ENCODE assay signal across 9 mouse cellular contexts in the genomic region with DNA sequence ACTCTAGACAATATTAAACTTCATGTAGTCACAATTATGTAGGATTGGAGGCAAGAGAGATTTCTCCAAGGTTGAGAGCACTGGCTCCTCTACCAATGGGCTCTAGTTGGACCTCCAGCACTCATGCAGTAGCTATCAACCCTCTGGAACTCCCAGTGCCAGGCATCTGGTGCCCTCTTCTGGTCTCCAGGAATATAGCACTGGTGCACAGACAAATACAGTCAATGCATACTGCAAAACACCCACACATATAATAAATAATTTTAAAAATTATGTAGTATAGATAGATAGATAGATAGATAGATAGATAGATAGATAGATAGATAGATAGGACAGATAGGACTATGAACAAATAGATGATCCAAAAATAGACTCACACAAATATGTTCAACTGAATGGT. TPM values are rescaled to one million over a fixed set of nuclear protein-coding genes. Genes with fewer than 3 reads are reported as not detected.
DNase-seq lines count a peak whose midpoint lies in the region; ATAC-seq and TF ChIP-seq lines count a peak whose summit lies in the region.
"Had no signal": no experiment of that assay in that cellular context is flagged by ENCODE, and none has a peak within 500 bp of the region (broad histone marks: within the 10 kb centered on the region; RNA-seq: fewer than 3 reads in every experiment).

No protein-coding gene starts in this region.

- no peaks in the 10 kb centered on the region for H3K4me1 ChIP-seq in midbrain, embryonic 14.5 days (ENCODE audit: control insufficient read depth, insufficient read depth, low read length)
- no peaks in the 10 kb centered on the region for H3K4me1 ChIP-seq in midbrain, embryonic 16.5 days (ENCODE audit: control insufficient read depth, insufficient read depth, low read length)
- H3K4me1 ChIP-seq in cortical plate, adult 2 months (ENCODE audit: control insufficient read depth, insufficient read depth, low read length) = no peaks in the 10 kb centered on the region

- no peak overlapping the region for H3K27ac ChIP-seq in midbrain, embryonic 14.5 days (replicated peaks; ENCODE audit: low read depth, low read length)
- H3K27ac ChIP-seq in midbrain, embryonic 16.5 days (ENCODE audit: low read length) = no peak overlapping the region
- H3K27ac ChIP-seq in cortical plate, adult 2 months (ENCODE audit: insufficient read depth, low read length) = no peak overlapping the region

- H3K36me3 ChIP-seq in midbrain, embryonic 14.5 days (ENCODE audit: control insufficient read depth, insufficient read depth, low read length) = peaks cover 82% of the 10 kb centered on the region
- peaks cover 44% of the 10 kb centered on the region for H3K36me3 ChIP-seq in midbrain, embryonic 16.5 days (ENCODE audit: control insufficient read depth, insufficient read depth, low read length)
- peaks cover 11% of the 10 kb centered on the region for H3K36me3 ChIP-seq in splenic B cell, adult 2 months (ENCODE audit: control insufficient read depth, insufficient read depth, low read length, poor library complexity, severe bottlenecking)

- no peaks in the 10 kb centered on the region for H3K27me3 ChIP-seq in midbrain, embryonic 14.5 days (ENCODE audit: control insufficient read depth, insufficient read depth, low read length)
- no peaks in the 10 kb centered on the region for H3K27me3 ChIP-seq in midbrain, embryonic 16.5 days (ENCODE audit: control insufficient read depth, insufficient read depth, low read depth, low read length)
- H3K27me3 ChIP-seq in splenic B cell, adult 2 months (ENCODE audit: control insufficient read depth, insufficient read depth, low read length, poor library complexity, severe bottlenecking) = no peaks in the 10 kb centered on the region

- peak; percentile 30 to 38 for DNase-seq in cerebellum, postnatal 10 days
- no peak for DNase-seq in cerebellum, adult 9-10 months
- DNase-seq in midbrain, embryonic 14.5 days = peak; percentile 17
- peak; percentile 54 for DNase-seq in splenic B cell, adult 2 months (ENCODE audit: low read depth, low spot score)
- DNase-seq in frontal cortex, postnatal 25 days (ENCODE audit: low spot score in 2 of 2) = no peak

- H3K9me3 ChIP-seq in midbrain, embryonic 14.5 days (ENCODE audit: control insufficient read depth, low read length) = no peaks in the 10 kb centered on the region
- H3K9me3 ChIP-seq in midbrain, embryonic 16.5 days (replicated peaks; ENCODE audit: control insufficient read depth, low read length, poor library complexity, severe bottlenecking) = no peaks in the 10 kb centered on the region

- TF ChIP-seq POLR2A in cortical plate, adult 2 months (IDR thresholded peaks at IDR 0.05; ENCODE audit: extremely low read depth, insufficient read depth, low read length) = no peak

- no peak overlapping the region for H3K4me3 ChIP-seq in midbrain, embryonic 14.5 days (replicated peaks; ENCODE audit: low read depth, low read length)
- H3K4me3 ChIP-seq in midbrain, embryonic 16.5 days (ENCODE audit: low read depth, low read length) = no peak overlapping the region
- H3K4me3 ChIP-seq in cortical plate, adult 2 months (ENCODE audit: insufficient read depth, low read length) = no peak overlapping the region
- H3K4me3 ChIP-seq: erythroblast, embryonic 14.5 days had no signal

- peak; percentile 22; the same call in 1 of the 2 replicates for TF ChIP-seq CTCF in cortical plate, adult 2 months (IDR thresholded peaks at IDR 0.05; ENCODE audit: extremely low read depth, insufficient read depth, low read length)

- no peak overlapping the region for H3K9ac ChIP-seq in midbrain, embryonic 14.5 days (replicated peaks; ENCODE audit: low read length)
- no peak overlapping the region for H3K9ac ChIP-seq in midbrain, embryonic 16.5 days (ENCODE audit: low read depth, low read length)

- no peak overlapping the region for H3K4me2 ChIP-seq in midbrain, embryonic 14.5 days (ENCODE audit: low read length)
- H3K4me2 ChIP-seq in midbrain, embryonic 16.5 days (ENCODE audit: low read length) = no peak overlapping the region

- ATAC-seq in midbrain, embryonic 14.5 days (ENCODE audit: low FRiP score, low TSS enrichment) = no peak
- ATAC-seq in midbrain, embryonic 16.5 days = no peak
- ATAC-seq in monocyte, adult 5-6 weeks (replicated peaks; ENCODE audit: insufficient number of reproducible peaks, low FRiP score, low TSS enrichment, poor library complexity, severe bottlenecking) = no peak

RNA-seq across cellular contexts. Expression of gene Nfkb2, which starts 28.8 kb away (rescaled TPM):
- polyA plus RNA-seq in midbrain, embryonic 14.5 days (2014; fragmentation: Nextera tagmentation; extraction: Ambion mirVana) = 1.6 and 2.1 TPM in 2 replicates
- 1.3 and 1.5 TPM in 2 replicates for polyA plus RNA-seq in midbrain, embryonic 16.5 days (2015; fragmentation: Nextera tagmentation; extraction: Ambion mirVana)
- 2.4 and 2.8 TPM in 2 replicates for polyA plus RNA-seq in cortical plate, adult 2 months (2012; rRNA removed)
- 48.8 to 62.5 TPM (median 55.3 TPM) in 3 replicates for total RNA-seq in monocyte, adult 5-6 weeks (2017)

RNA-seq across cellular contexts. Expression of gene Psd, which starts 51.6 kb away (rescaled TPM):
- polyA plus RNA-seq in midbrain, embryonic 14.5 days (2014; fragmentation: Nextera tagmentation; extraction: Ambion mirVana) = 112 and 144 TPM in 2 replicates
- polyA plus RNA-seq in midbrain, embryonic 16.5 days (2015; fragmentation: Nextera tagmentation; extraction: Ambion mirVana) = 129 and 146 TPM in 2 replicates
- 617 and 701 TPM in 2 replicates for polyA plus RNA-seq in cortical plate, adult 2 months (2012; rRNA removed)
- total RNA-seq in monocyte, adult 5-6 weeks (2017) = 0.76 TPM in 1 of 3 replicates, not detected in the others

RNA-seq across cellular contexts. Expression of gene Fbxl15, which starts 52.7 kb away (rescaled TPM):
- 45.8 and 53.5 TPM in 2 replicates for polyA plus RNA-seq in midbrain, embryonic 14.5 days (2014; fragmentation: Nextera tagmentation; extraction: Ambion mirVana)
- polyA plus RNA-seq in midbrain, embryonic 16.5 days (2015; fragmentation: Nextera tagmentation; extraction: Ambion mirVana) = 49.5 and 51.3 TPM in 2 replicates
- polyA plus RNA-seq in cortical plate, adult 2 months (2012; rRNA removed) = 42.8 and 42.9 TPM in 2 replicates
- 1.2 to 3.0 TPM (median 2.2 TPM) in 3 replicates for total RNA-seq in monocyte, adult 5-6 weeks (2017)

Comparison
In these comparisons a context has a peak if more than half of its experiments do, and no peak if none do; other contexts are left out.
1. DNase-seq: peak in cerebellum, postnatal 10 days (2 of 2), midbrain, embryonic 14.5 days (single experiment) and splenic B cell, adult 2 months (single experiment); none in cerebellum, adult 9-10 months (single experiment) and frontal cortex, postnatal 25 days (0 of 2).